Mouse (Mus musculus) mature B cell (primary cell): ENCODE results near the gene Plvap.
"Not testable (repeated sequence)": the region's sequence is repeated elsewhere in the genome, so short reads cannot be mapped to it uniquely, and the experiment has no call there.

Experiments used
- in situ Hi-C: fragments of 300-500 bp; cut with MboI; formaldehyde crosslinking; loops from 2 replicates; pipeline ENCODE4 v1.14.3; 2019

Gene Plvap

GRCm38 (mm10) chr8:71526272-71526671 is 14.7 kb upstream of the Plvap start:
- in situ Hi-C loops, result no loop called here

- in situ Hi-C loops, result no loop called here
These were observed 13.9 kb upstream of the Plvap start, which contains the start of gene Ccdc194 for GRCm38 (mm10) chr8:71525226-71526050. Ccdc194 (minus strand) TSS chr8:71525711.

- in situ Hi-C loops, result no loop called here
These were observed 10.1 kb upstream of the Plvap start for GRCm38 (mm10) chr8:71521634-71522033.

- in situ Hi-C loops, result not testable (repeated sequence)
These were observed 7.7 kb upstream of the Plvap start for GRCm38 (mm10) chr8:71519037-71519825.

GRCm38 (mm10) chr8:71516786-71517185 is 5.2 kb upstream of the Plvap start:
- in situ Hi-C loops, result no loop called here

GRCm38 (mm10) chr8:71515043-71515442 is 3.5 kb upstream of the Plvap start:
- in situ Hi-C loops, result no loop called here

GRCm38 (mm10) chr8:71513018-71513754 is 1.6 kb upstream of the Plvap start:
- in situ Hi-C loops, result no loop called here

GRCm38 (mm10) chr8:71509316-71509715 is 2.2 kb downstream of the Plvap start:
- in situ Hi-C loops, result loop anchor here (5.0 kb wide), 1 partner anchor 62 kb away; no protein-coding TSS in a partner anchor

GRCm38 (mm10) chr8:71507589-71508104 is 3.9 kb downstream of the Plvap start:
- in situ Hi-C loops, result loop anchor here (5.0 kb wide), 1 partner anchor 60 kb away; no protein-coding TSS in a partner anchor

GRCm38 (mm10) chr8:71505979-71506378 is 5.6 kb downstream of the Plvap start:
- in situ Hi-C loops, result loop anchor here (5.0 kb wide), 1 partner anchor 59 kb away; no protein-coding TSS in a partner anchor

GRCm38 (mm10) chr8:71505326-71505725 is 6.2 kb downstream of the Plvap start:
- in situ Hi-C loops, result loop anchor here (5.0 kb wide), 1 partner anchor 58 kb away; no protein-coding TSS in a partner anchor

GRCm38 (mm10) chr8:71504349-71504748 is 7.2 kb downstream of the Plvap start:
- in situ Hi-C loops, result no loop called here

GRCm38 (mm10) chr8:71498816-71499690 is 12.5 kb downstream of the Plvap start:
- in situ Hi-C loops, result no loop called here

- in situ Hi-C loops, result no loop called here
These were observed 13.6 kb downstream of the Plvap start for GRCm38 (mm10) chr8:71497881-71498501.

- in situ Hi-C loops, result no loop called here
These were observed 14.4 kb downstream of the Plvap start for GRCm38 (mm10) chr8:71497077-71497645.

GRCm38 (mm10) chr8:71496481-71496880 is 15.1 kb downstream of the Plvap start:
- in situ Hi-C loops, result no loop called here

- in situ Hi-C loops, result no loop called here
These were observed 15.7 kb downstream of the Plvap start for GRCm38 (mm10) chr8:71495811-71496210.

GRCm38 (mm10) chr8:71495039-71495438 is 16.5 kb downstream of the Plvap start:
- in situ Hi-C loops, result no loop called here

GRCm38 (mm10) chr8:71488454-71488853 is 23.1 kb downstream of the Plvap start:
- in situ Hi-C loops, result no loop called here
